Mouse (Mus musculus) cortical plate, adult 2 months (tissue): ENCODE data around the gene Cenpu.

ENCODE experiments used
- CTCF ChIP-seq: fragments of 200-500 bp; IDR thresholded peaks from 2 replicates; pipeline ENCODE4 v1.5.1; 2011; ENCODE audit warnings: mild to moderate bottlenecking, control low read depth, low read length; ENCODE audit not compliant: insufficient read depth; ENCODE audit errors: extremely low read depth
- POLR2A ChIP-seq: fragments of 200-500 bp; IDR thresholded peaks from 2 replicates; pipeline ENCODE4 v1.6.1; 2011; ENCODE audit warnings: mild to moderate bottlenecking, low read length, control low read depth; ENCODE audit not compliant: insufficient read depth; ENCODE audit errors: extremely low read depth

DNA sequence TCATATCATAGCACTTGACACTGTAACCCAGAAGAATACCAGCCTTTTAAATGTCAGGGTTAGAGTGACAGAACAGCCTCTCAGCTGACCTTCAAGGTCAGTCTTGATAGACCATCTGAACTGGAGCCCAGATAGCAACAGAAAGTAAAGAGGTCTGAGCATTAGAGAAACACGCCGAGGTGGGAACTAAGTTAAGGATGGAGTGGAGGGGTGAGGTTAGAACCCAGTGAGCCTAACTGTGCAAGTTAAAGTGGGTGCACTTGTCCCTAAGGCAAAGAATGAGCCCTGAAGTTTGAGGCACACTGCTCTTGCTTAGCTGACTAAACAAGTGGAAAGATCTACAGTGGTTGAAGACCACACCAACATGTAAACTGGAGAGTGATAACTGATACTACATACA lies 46.3 kb downstream of the Cenpu start:
- TF ChIP-seq POLR2A (no peak), CTCF (no peak)
